Mouse (Mus musculus): Measurements from ENCODE around the gene Sry. TPM values are rescaled to one million over a fixed set of nuclear protein-coding genes. Genes with fewer than 3 reads are reported as not detected.

The Sry gene
- total RNA-seq (2012; rRNA removed) = not detected in 2 replicates

DNA sequence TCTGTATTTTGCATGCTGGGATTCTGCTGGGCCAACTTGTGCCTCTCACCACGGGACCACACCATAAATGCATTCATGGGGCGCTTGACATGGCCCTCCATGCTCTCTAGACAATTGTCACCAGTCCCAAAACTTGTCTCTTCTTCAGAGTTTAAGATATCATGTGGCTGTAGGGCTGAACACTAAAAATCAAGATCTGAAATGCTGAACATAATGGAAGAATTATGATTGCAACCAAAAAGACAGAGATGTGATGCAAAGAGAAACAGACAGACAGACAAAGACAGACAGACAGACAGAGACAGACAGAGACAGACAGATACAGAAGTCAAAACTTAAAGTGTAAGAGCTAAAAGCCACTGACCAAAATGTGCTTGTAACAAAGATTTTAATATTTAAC, at the start of gene Sry:
Gene Sry, minus strand, starts transcription at position 101 of the 400 bp plus-strand sequence.
- in situ Hi-C loops (cut with MboI; ENCODE audit: low sequenced_read_pairs in 2 of 2, unreplicated experiment in 2 of 2) = no loop called here
- H3K4me3 ChIP-seq (ENCODE audit: insufficient read depth in 1 of 2, low read depth in 1 of 2, low read length in 2 of 2, poor library complexity in 1 of 2, severe bottlenecking in 1 of 2) = no peak within 1 kb of the TSS
- DNase-seq (ENCODE audit: low read depth, low spot score) = no peak
- no peak within 1 kb of the TSS for H3K27ac ChIP-seq (ENCODE audit: insufficient read depth, low read depth, low read length, poor library complexity, severe bottlenecking)
- H3K36me3 ChIP-seq (ENCODE audit: control insufficient read depth, insufficient read depth, low read length, poor library complexity, severe bottlenecking) = no peaks in the 10 kb centered on the region
- H3K9me3 ChIP-seq (ENCODE audit: control insufficient read depth, insufficient read depth, low read depth, low read length) = no peaks in the 10 kb centered on the region
- no peak within 1 kb of the TSS for H3K9ac ChIP-seq (ENCODE audit: insufficient read depth, low read depth, low read length, poor library complexity, severe bottlenecking)
- no peaks in the 10 kb centered on the region for H3K4me1 ChIP-seq (ENCODE audit: control insufficient read depth in 2 of 2, insufficient read depth in 2 of 2, low read length in 2 of 2, poor library complexity in 1 of 2)
- no peak for TF ChIP-seq ZC3H11A (IDR thresholded peaks at IDR 0.05; ENCODE audit: borderline replicate concordance, low read depth, low read length)
- TF ChIP-seq ZNF384 (IDR thresholded peaks at IDR 0.05; ENCODE audit: low read depth, low read length) = no peak
- no peak for TF ChIP-seq CHD2 (IDR thresholded peaks at IDR 0.05; ENCODE audit: low read depth, low read length)
- TF ChIP-seq HCFC1 (IDR thresholded peaks at IDR 0.05; ENCODE audit: borderline replicate concordance, insufficient read depth, low read length) = no peak
- TF ChIP-seq MAFK (IDR thresholded peaks at IDR 0.05; ENCODE audit: insufficient read depth, low read depth, low read length) = no peak

Other genes starting within 250 kb of the Sry start
- gene H2al2c, start 64.6 kb downstream of the Sry start, total RNA-seq (2012; rRNA removed) = not detected in 2 replicates
- gene H2al2b, start 57.0 kb upstream of the Sry start, total RNA-seq (2012; rRNA removed) = not detected in 2 replicates
- gene Gm4064, start 132.5 kb upstream of the Sry start, total RNA-seq (2012; rRNA removed) = not detected in 2 replicates
- 0.18 TPM in 1 of 2 replicates, not detected in the other for gene Rbmy, start 167.0 kb upstream of the Sry start, total RNA-seq (2012; rRNA removed)
- not detected in 2 replicates for gene Gm10256, start 167.0 kb upstream of the Sry start, total RNA-seq (2012; rRNA removed)
- 0.21 TPM in 1 of 2 replicates, not detected in the other for gene Gm10352, start 237.3 kb upstream of the Sry start, total RNA-seq (2012; rRNA removed)